Mouse (Mus musculus): ENCODE data around the gene Gpha2. TPM values are rescaled to one million over a fixed set of nuclear protein-coding genes. Genes with fewer than 3 reads are reported as not detected.

Gpha2 gene
- polyA plus RNA-seq, 1 experiment, result not detected

DNA sequence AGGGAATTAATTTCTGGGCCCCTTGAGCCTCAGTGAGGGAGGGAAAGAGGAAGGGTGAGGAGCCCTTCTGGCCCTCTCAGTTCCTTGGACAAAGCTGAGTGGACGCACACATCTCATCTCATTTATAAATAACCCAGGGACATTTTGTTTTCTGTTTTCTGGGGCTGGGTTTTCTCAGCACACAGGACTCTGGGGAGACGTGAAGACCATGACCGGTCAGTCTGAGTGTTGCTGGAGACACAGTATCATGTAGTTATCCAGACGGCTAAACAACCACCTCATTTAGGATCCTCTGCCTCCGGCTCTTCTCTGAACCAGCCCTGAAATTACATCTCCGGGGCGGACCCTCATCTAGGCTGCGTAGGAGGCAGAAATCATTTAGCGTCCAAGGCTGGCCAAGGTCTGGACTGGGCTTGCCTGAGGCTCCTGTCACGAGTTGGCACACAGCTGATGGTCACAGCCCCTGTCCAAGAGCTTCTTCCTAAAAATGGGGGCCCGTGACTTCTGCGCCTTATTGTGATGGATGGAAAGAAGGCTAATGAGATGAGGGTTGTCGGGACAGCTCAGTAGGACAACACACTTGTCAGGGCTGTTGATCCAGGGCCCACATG lies 47.9 kb downstream of the Gpha2 start:
- Histone ChIP-seq H3K27ac (replicated peaks; ENCODE audit: low read depth, low read length) (peak overlapping the region; percentile 72), H3K4me3 (ENCODE audit: insufficient read depth, low read depth, low read length) (no peak overlapping the region)

DNA sequence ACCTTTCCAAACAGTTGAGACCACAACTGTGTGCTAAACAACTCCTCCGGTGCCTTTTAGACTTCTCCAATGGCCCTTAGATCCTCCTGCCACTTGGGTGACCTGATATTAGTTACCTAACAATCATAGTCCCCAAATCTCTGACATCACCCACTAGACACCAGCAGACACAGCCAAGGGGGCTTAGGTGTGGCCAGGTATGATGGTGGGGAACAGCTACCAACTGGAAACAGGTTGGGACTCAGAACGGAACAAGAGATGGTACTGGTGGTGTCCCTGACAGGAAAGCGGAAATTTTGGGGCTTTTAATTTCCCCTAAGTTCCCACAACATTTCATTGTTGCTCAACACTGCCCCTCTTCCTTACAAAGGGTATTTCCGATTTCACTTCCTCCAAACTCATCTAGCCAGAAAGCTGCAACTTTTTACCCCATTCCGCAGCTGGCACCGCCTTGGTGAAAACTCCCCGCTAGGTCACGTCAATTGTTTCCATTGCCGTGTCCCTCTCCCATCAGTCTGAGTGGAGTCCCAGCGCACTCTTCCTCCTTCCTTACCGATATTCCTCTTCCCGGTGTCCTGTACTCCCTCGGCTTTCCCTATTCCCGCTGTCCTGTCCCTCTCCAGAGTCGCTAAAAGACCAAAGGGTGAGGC lies 49.7 kb downstream of the Gpha2 start:
- Histone ChIP-seq H3K4me3 (ENCODE audit: insufficient read depth, low read depth, low read length) (peak overlapping the region; percentile 55), H3K27ac (replicated peaks; ENCODE audit: low read depth, low read length) (peak overlapping the region; percentile 86), H3K4me1 (ENCODE audit: control insufficient read depth, insufficient read depth, insufficient read length, low read length) (peaks cover 14% of the 10 kb centered on the region; the same call in 1 of the 2 replicates)

More for the DNA sequence above, 47.9 kb downstream of the Gpha2 start:
- 0 out of 2 replicates have a peak, but pooled peaks cover 7% of the 10 kb centered on the region for H3K4me1 ChIP-seq (ENCODE audit: control insufficient read depth, insufficient read depth, insufficient read length, low read length)

DNA sequence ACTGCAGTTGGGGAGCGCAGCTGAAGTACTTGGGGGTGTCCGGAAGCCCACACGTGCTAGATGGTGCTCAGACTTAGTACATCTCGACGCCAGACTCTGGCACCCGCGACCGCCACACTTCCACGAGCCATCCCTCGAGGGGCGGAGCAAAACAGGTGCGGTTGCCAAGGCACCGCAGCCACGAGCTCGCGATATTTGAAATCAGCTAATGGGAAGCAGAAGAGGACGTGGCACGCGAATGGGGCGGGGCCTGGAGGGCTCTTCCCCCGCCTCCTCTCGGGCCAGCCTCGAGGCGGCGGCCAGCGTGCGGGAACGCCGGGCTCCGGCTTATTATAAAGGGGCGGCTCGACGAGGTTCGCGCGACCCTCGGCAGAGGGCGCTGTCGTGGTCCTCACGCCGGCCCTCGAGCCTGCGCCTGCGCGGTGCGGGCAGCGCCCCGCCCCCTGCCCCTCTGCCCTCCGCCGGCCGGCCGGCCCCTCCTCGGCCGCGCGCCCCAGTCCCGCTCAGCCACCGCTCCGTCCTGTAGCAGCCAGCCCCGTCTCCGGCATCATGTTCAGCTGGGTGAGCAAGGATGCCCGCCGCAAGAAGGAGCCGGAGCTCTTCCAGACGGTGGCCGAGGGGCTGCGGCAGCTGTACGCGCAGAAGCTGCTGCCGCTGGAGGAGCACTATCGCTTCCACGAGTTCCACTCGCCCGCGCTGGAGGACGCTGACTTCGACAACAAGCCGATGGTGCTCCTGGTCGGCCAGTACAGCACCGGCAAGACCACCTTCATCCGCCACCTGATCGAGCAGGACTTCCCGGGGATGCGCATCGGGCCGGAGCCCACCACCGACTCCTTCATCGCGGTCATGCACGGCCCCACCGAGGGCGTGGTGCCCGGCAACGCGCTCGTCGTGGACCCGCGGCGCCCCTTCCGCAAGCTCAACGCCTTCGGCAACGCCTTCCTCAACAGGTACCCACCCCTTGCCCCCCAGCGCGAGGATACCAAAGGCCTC lies 50.5 kb downstream of the Gpha2 start, which contains the start of gene Ehd1:
Gene Ehd1 (plus strand): TSS at position 300 of the 996 bp plus-strand sequence.
- Histone ChIP-seq H3K4me1 (ENCODE audit: control insufficient read depth, insufficient read depth, insufficient read length, low read length) (peaks cover 22% of the 10 kb centered on the region; the same call in 1 of the 2 replicates), H3K4me3 (ENCODE audit: insufficient read depth, low read depth, low read length) (peak within 1 kb of the TSS; percentile 96), H3K27ac (replicated peaks; ENCODE audit: low read depth, low read length) (peak within 1 kb of the TSS; percentile 94)

Other genes with a start within 250 kb of the Gpha2 start
- gene Slc22a20, start 240.2 kb upstream of the Gpha2 start, polyA plus RNA-seq (2012; ENCODE audit: insufficient read depth, insufficient read length, missing spikeins), result not detected in 2 replicates
- gene Capn1, start 210.5 kb upstream of the Gpha2 start, polyA plus RNA-seq (2012; ENCODE audit: insufficient read depth, insufficient read length, missing spikeins), result 14.2 and 15.9 TPM in 2 replicates
- gene Syvn1, start 179.8 kb upstream of the Gpha2 start, polyA plus RNA-seq (2012; ENCODE audit: insufficient read depth, insufficient read length, missing spikeins), result 14.8 and 17.4 TPM in 2 replicates
- gene Mrpl49, start 168.6 kb upstream of the Gpha2 start, polyA plus RNA-seq (2012; ENCODE audit: insufficient read depth, insufficient read length, missing spikeins), result 53.6 and 56.4 TPM in 2 replicates
- 701 and 753 TPM in 2 replicates for gene Fau, start 168.5 kb upstream of the Gpha2 start, polyA plus RNA-seq (2012; ENCODE audit: insufficient read depth, insufficient read length, missing spikeins)
- 9.8 and 11.3 TPM in 2 replicates for gene Znhit2, start 165.2 kb upstream of the Gpha2 start, polyA plus RNA-seq (2012; ENCODE audit: insufficient read depth, insufficient read length, missing spikeins)
- 7.3 and 15.5 TPM in 2 replicates for gene Tm7sf2, start 158.0 kb upstream of the Gpha2 start, polyA plus RNA-seq (2012; ENCODE audit: insufficient read depth, insufficient read length, missing spikeins)
- 25.0 and 25.8 TPM in 2 replicates for gene Vps51, start 149.1 kb upstream of the Gpha2 start, polyA plus RNA-seq (2012; ENCODE audit: insufficient read depth, insufficient read length, missing spikeins)
- not detected in 2 replicates for gene Tmem262, start 146.3 kb upstream of the Gpha2 start, polyA plus RNA-seq (2012; ENCODE audit: insufficient read depth, insufficient read length, missing spikeins)
- gene Gm28374, start 144.1 kb upstream of the Gpha2 start, polyA plus RNA-seq (2012; ENCODE audit: insufficient read depth, insufficient read length, missing spikeins), result not detected in 2 replicates
- gene Zfpl1, start 141.4 kb upstream of the Gpha2 start, polyA plus RNA-seq (2012; ENCODE audit: insufficient read depth, insufficient read length, missing spikeins), result 14.0 and 20.5 TPM in 2 replicates
- not detected in 2 replicates for gene Cdca5, start 141.4 kb upstream of the Gpha2 start, polyA plus RNA-seq (2012; ENCODE audit: insufficient read depth, insufficient read length, missing spikeins)
- not detected in 2 replicates for gene AC131692.1, start 132.0 kb upstream of the Gpha2 start, polyA plus RNA-seq (2012; ENCODE audit: insufficient read depth, insufficient read length, missing spikeins)
- not detected in 2 replicates for gene Naaladl1, start 120.6 kb upstream of the Gpha2 start, polyA plus RNA-seq (2012; ENCODE audit: insufficient read depth, insufficient read length, missing spikeins)
- gene Sac3d1, start 107.7 kb upstream of the Gpha2 start, polyA plus RNA-seq (2012; ENCODE audit: insufficient read depth, insufficient read length, missing spikeins), result 5.7 and 6.8 TPM in 2 replicates
- gene Snx15, start 98.1 kb upstream of the Gpha2 start, polyA plus RNA-seq (2012; ENCODE audit: insufficient read depth, insufficient read length, missing spikeins), result 13.3 and 13.6 TPM in 2 replicates
- 1.2 TPM in 1 of 2 replicates, not detected in the other for gene Batf2, start 85.4 kb upstream of the Gpha2 start, polyA plus RNA-seq (2012; ENCODE audit: insufficient read depth, insufficient read length, missing spikeins)
- 45.8 and 62.3 TPM in 2 replicates for gene Arl2, start 84.8 kb upstream of the Gpha2 start, polyA plus RNA-seq (2012; ENCODE audit: insufficient read depth, insufficient read length, missing spikeins)
- gene Majin, start 42.0 kb upstream of the Gpha2 start, polyA plus RNA-seq (2012; ENCODE audit: insufficient read depth, insufficient read length, missing spikeins), result not detected in 2 replicates
- gene Ppp2r5b, start 9.5 kb downstream of the Gpha2 start, polyA plus RNA-seq (2012; ENCODE audit: insufficient read depth, insufficient read length, missing spikeins), result 33.0 and 41.3 TPM in 2 replicates
- 9.6 and 9.9 TPM in 2 replicates for gene Atg2a, start 15.3 kb downstream of the Gpha2 start, polyA plus RNA-seq (2012; ENCODE audit: insufficient read depth, insufficient read length, missing spikeins)
- gene Ehd1, start 50.3 kb downstream of the Gpha2 start, polyA plus RNA-seq (2012; ENCODE audit: insufficient read depth, insufficient read length, missing spikeins), result 39.6 and 42.8 TPM in 2 replicates
- gene Cdc42bpg, start 80.1 kb downstream of the Gpha2 start, polyA plus RNA-seq (2012; ENCODE audit: insufficient read depth, insufficient read length, missing spikeins), result 2.5 and 2.8 TPM in 2 replicates
- 13.9 and 22.2 TPM in 2 replicates for gene Men1, start 108.6 kb downstream of the Gpha2 start, polyA plus RNA-seq (2012; ENCODE audit: insufficient read depth, insufficient read length, missing spikeins)
- gene Map4k2, start 114.8 kb downstream of the Gpha2 start, polyA plus RNA-seq (2012; ENCODE audit: insufficient read depth, insufficient read length, missing spikeins), result 7.9 and 14.0 TPM in 2 replicates
- 47.9 and 56.8 TPM in 2 replicates for gene Sf1, start 137.3 kb downstream of the Gpha2 start, polyA plus RNA-seq (2012; ENCODE audit: insufficient read depth, insufficient read length, missing spikeins)
- 28.7 and 48.3 TPM in 2 replicates for gene Pygm, start 158.0 kb downstream of the Gpha2 start, polyA plus RNA-seq (2012; ENCODE audit: insufficient read depth, insufficient read length, missing spikeins)
- 38.9 and 50.2 TPM in 2 replicates for gene Rasgrp2, start 173.0 kb downstream of the Gpha2 start, polyA plus RNA-seq (2012; ENCODE audit: insufficient read depth, insufficient read length, missing spikeins)
- gene Nrxn2, start 192.4 kb downstream of the Gpha2 start, polyA plus RNA-seq (2012; ENCODE audit: insufficient read depth, insufficient read length, missing spikeins), result 1.1 and 2.3 TPM in 2 replicates